Mouse (Mus musculus) thymus, postnatal 36 days (tissue): ENCODE results near the gene Muc16.
A peak's percentile ranks its signal among the peaks of the same experiment; 100 is the strongest.

Experiments
- DNase-seq, 2 experiments: peaks; one replicate each; pipeline ENCODE4 v3.0.0; 2022; ENCODE audit warnings: mixed read lengths in 2 of 2

The Muc16 gene

GRCm38 (mm10) chr9:18674480-18675154 lies at the start of gene Muc16:
Gene Muc16 (minus strand): TSS chr9:18674530.
- no peak for DNase-seq

- DNase-seq, result no peak
Observed at GRCm38 (mm10) chr9:18722712-18723099, 48.4 kb upstream of the Muc16 start.

- no peak for DNase-seq
Observed at GRCm38 (mm10) chr9:18721931-18722711, 47.8 kb upstream of the Muc16 start.

GRCm38 (mm10) chr9:18721011-18721410 lies 46.7 kb upstream of the Muc16 start:
- no peak for DNase-seq

GRCm38 (mm10) chr9:18705628-18706027 lies 31.3 kb upstream of the Muc16 start:
- DNase-seq, result no peak

GRCm38 (mm10) chr9:18598366-18598765 lies 76.0 kb downstream of the Muc16 start:
- no peak for DNase-seq

- DNase-seq, result no peak
Observed at GRCm38 (mm10) chr9:18508098-18508497, 166.2 kb downstream of the Muc16 start.

- DNase-seq, result no peak
Observed at GRCm38 (mm10) chr9:18478168-18478567, 196.2 kb downstream of the Muc16 start, which contains the start of the genes Zfp558 and Mbd3l1. Gene Zfp558 (minus strand): TSS chr9:18478268. Gene Mbd3l1 (plus strand): TSS chr9:18478359.

GRCm38 (mm10) chr9:18473324-18474128 lies 200.8 kb downstream of the Muc16 start:
- peak; percentile 75 to 79 for DNase-seq

- no peak for DNase-seq
Observed at GRCm38 (mm10) chr9:18468005-18468404, 206.3 kb downstream of the Muc16 start.

- DNase-seq, result no peak
Observed at GRCm38 (mm10) chr9:18467350-18467749, 207.0 kb downstream of the Muc16 start.

GRCm38 (mm10) chr9:18456520-18456919 lies 217.8 kb downstream of the Muc16 start:
- DNase-seq, result no peak
